In the genomic region with DNA sequence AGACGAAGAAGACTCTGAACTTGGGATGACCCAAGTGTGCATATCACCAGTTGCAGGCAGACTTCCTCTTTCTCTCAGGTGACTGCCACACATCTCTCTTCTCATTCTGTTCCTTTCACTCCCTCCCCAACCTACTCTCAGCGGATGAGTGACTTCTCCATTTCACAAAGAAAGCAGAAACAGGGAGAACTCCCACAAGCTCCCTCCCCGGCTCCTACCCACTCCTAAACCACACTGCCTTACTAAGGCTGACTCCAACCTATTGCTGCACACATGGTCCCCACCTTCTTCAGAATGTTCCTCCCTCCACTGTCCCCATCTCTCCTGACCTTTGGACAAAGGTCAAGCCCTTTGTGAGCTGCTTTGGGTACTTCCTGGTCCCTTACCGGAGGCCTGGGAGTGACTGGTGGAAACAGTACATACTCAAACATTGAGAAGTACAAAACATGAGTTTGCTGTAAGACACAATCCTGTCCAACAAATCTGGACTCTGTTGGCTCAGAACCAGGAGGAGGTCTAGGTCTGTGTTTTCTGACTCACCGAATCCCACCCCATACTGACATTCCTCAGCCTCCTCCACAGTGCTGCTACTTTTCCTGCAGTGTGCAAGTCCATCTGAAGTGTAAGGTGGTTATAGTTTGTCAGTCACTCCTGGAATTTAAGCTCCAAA, we compare ENCODE assay signal across 17 mouse cellular contexts.
DNase-seq lines count a peak whose midpoint lies in the region; ATAC-seq lines count a peak whose summit lies in the region.
"Had no signal": no experiment of that assay in that cellular context is flagged by ENCODE, and none has a peak within 500 bp of the region (broad histone marks: within the 10 kb centered on the region; RNA-seq: fewer than 3 reads in every experiment).

No protein-coding gene starts in this region.

- H3K4me3 ChIP-seq in liver, embryonic 13.5 days (replicated peaks), result no peak overlapping the region
- H3K4me3 ChIP-seq in liver, embryonic 12.5 days, result no peak overlapping the region
- H3K4me3 ChIP-seq in stomach, embryonic 16.5 days (replicated peaks; ENCODE audit: low read length), result no peak overlapping the region
- H3K4me3 ChIP-seq: erythroblast, embryonic 14.5 days; heart, adult 2 months; midbrain, embryonic 13.5 days; neural tube, embryonic 12.5 days had no signal

- H3K27ac ChIP-seq in liver, embryonic 13.5 days, result no peak overlapping the region
- no peak overlapping the region for H3K27ac ChIP-seq in liver, embryonic 12.5 days
- peak overlapping the region; percentile 24; the same call in 1 of the 2 replicates for H3K27ac ChIP-seq in stomach, embryonic 16.5 days (ENCODE audit: low read length)
- H3K27ac ChIP-seq: heart, adult 2 months; hindbrain, embryonic 14.5 days; midbrain, embryonic 13.5 days; neural tube, embryonic 12.5 days had no signal

- H3K4me2 ChIP-seq in liver, embryonic 13.5 days, result no peak overlapping the region
- no peak overlapping the region for H3K4me2 ChIP-seq in liver, embryonic 12.5 days
- 0 out of 2 replicates have a peak overlapping the region, but pooled peaks have one; percentile 2 for H3K4me2 ChIP-seq in stomach, embryonic 16.5 days (ENCODE audit: low read depth, low read length)
- H3K4me2 ChIP-seq: hindbrain, embryonic 14.5 days; lung, embryonic 14.5 days; midbrain, embryonic 13.5 days; neural tube, embryonic 12.5 days had no signal

- peaks cover 7% of the 10 kb centered on the region for H3K27me3 ChIP-seq in liver, embryonic 13.5 days
- H3K27me3 ChIP-seq in liver, embryonic 12.5 days (replicated peaks), result peaks cover 14% of the 10 kb centered on the region
- H3K27me3 ChIP-seq in stomach, embryonic 16.5 days (ENCODE audit: control insufficient read depth, insufficient read depth, low read length), result no peaks in the 10 kb centered on the region
- H3K27me3 ChIP-seq: midbrain, embryonic 13.5 days; neural tube, embryonic 12.5 days had no signal

- no peaks in the 10 kb centered on the region for H3K36me3 ChIP-seq in liver, embryonic 13.5 days
- no peaks in the 10 kb centered on the region for H3K36me3 ChIP-seq in liver, embryonic 12.5 days
- 0 out of 2 replicates have a peak, but pooled peaks cover 3% of the 10 kb centered on the region for H3K36me3 ChIP-seq in stomach, embryonic 16.5 days (ENCODE audit: control insufficient read depth, insufficient read depth, low read length)
- H3K36me3 ChIP-seq: midbrain, embryonic 13.5 days; neural tube, embryonic 12.5 days had no signal

- H3K9ac ChIP-seq in liver, embryonic 13.5 days, result no peak overlapping the region
- no peak overlapping the region for H3K9ac ChIP-seq in liver, embryonic 12.5 days
- no peak overlapping the region for H3K9ac ChIP-seq in stomach, embryonic 16.5 days (ENCODE audit: low read length)
- H3K9ac ChIP-seq: hindbrain, embryonic 14.5 days; lung, embryonic 14.5 days; midbrain, embryonic 13.5 days; neural tube, embryonic 12.5 days had no signal

- 0 out of 2 replicates have a peak, but pooled peaks cover 10% of the 10 kb centered on the region for H3K4me1 ChIP-seq in liver, embryonic 13.5 days (replicated peaks)
- H3K4me1 ChIP-seq in liver, embryonic 12.5 days, result peaks cover 16% of the 10 kb centered on the region
- H3K4me1 ChIP-seq in stomach, embryonic 16.5 days (ENCODE audit: control insufficient read depth, insufficient read depth, low read length), result peaks cover 40% of the 10 kb centered on the region

- 0 out of 2 replicates have a peak, but pooled peaks have one; percentile 31 for ATAC-seq in liver, embryonic 13.5 days (ENCODE audit: low read depth)
- ATAC-seq in liver, embryonic 12.5 days, result no peak
- peak; percentile 92 for ATAC-seq in granulocyte monocyte progenitor cell, adult 5-6 weeks (replicated peaks; ENCODE audit: poor library complexity, severe bottlenecking)
- ATAC-seq in stomach, embryonic 16.5 days (ENCODE audit: insufficient read depth, low FRiP score), result peak; percentile 46; the same call in 1 of the 2 replicates
- ATAC-seq: activated CD4-positive, CD25-positive, alpha-beta regulatory T cell, adult 4 months; midbrain, embryonic 13.5 days had no signal

- no peak for DNase-seq in liver, embryonic 13.5 days
- peak; percentile 71 for DNase-seq in MEL-GATA-1-ER (ENCODE audit: extremely low read depth, low read depth)
- DNase-seq in cerebellum, postnatal 4 days (ENCODE audit: low spot score in 2 of 2), result no peak
- DNase-seq in urinary bladder, postnatal 10 days (ENCODE audit: low spot score), result no peak
- DNase-seq: cerebellum, adult 11 months; heart, adult 2 months; kidney, adult 8-10 months; lung, embryonic 14.5 days; retina, postnatal 1 day had no signal

- no peaks in the 10 kb centered on the region for H3K9me3 ChIP-seq in liver, embryonic 13.5 days (replicated peaks)
- H3K9me3 ChIP-seq in liver, embryonic 12.5 days (replicated peaks), result no peaks in the 10 kb centered on the region
- no peaks in the 10 kb centered on the region for H3K9me3 ChIP-seq in stomach, embryonic 16.5 days (replicated peaks; ENCODE audit: control insufficient read depth, low read length)
- H3K9me3 ChIP-seq: midbrain, embryonic 13.5 days; neural tube, embryonic 12.5 days had no signal

- WGBS in liver, embryonic 13.5 days (ENCODE audit: insufficient replicate concordance), result 23% methylated on average over 5 of the region's 5 CpGs
- 34% methylated on average over 5 of the region's 5 CpGs for WGBS in liver, embryonic 12.5 days (ENCODE audit: insufficient replicate concordance)
- 61% methylated on average over 5 of the region's 5 CpGs for WGBS in stomach, embryonic 16.5 days
